Mouse (Mus musculus) adrenal gland, adult 10 weeks (tissue): ENCODE measurements around the gene Sumo3. TPM values are rescaled to one million over a fixed set of nuclear protein-coding genes. Genes with fewer than 3 reads are reported as not detected.

ENCODE experiments used
- polyA plus RNA-seq: library from polyadenylated mRNA; stranded (reverse); fragments of 350-450 nt; fragmentation: Illumina TruSeq; extraction: RNeasy Lipid Tissue Mini Kit (QIAGEN cat#74804); gene quantifications from one replicate; pipeline ENCODE4 v1.2.3, GENCODE M21; 2014; ENCODE audit warnings: low read depth, low replicate concordance

Gene Sumo3
- polyA plus RNA-seq: 72.3 TPM

GRCm38 (mm10) chr10:77605908-77606826, at the start of gene Sumo3, which contains the start of gene Gm49325:
Sumo3 (plus strand) TSS chr10:77606097.
Gm49325 (plus strand) TSS chr10:77606197.

GRCm38 (mm10) chr10:77581408-77582284, 24.3 kb upstream of the Sumo3 start, which contains the start of gene Pttg1ip:
Pttg1ip (plus strand) TSS chr10:77581720.

GRCm38 (mm10) chr10:77622055-77622988, 16.4 kb downstream of the Sumo3 start, which contains the start of gene Ube2g2:
Ube2g2 (plus strand) TSS chr10:77622275.

Other genes starting within 250 kb of the Sumo3 start
- 14.1 TPM for gene Adarb1, start 187.8 kb upstream of the Sumo3 start, polyA plus RNA-seq
- 0.70 TPM for gene Fam207a, start 90.3 kb upstream of the Sumo3 start, polyA plus RNA-seq
- gene Itgb2, start 75.8 kb upstream of the Sumo3 start, polyA plus RNA-seq: 2.5 TPM
- 126 TPM for gene Pttg1ip, start 24.4 kb upstream of the Sumo3 start, polyA plus RNA-seq
- 6.2 TPM for gene Gm49325, start 100 bp downstream of the Sumo3 start, polyA plus RNA-seq
- 11.6 TPM for gene Ube2g2, start 16.2 kb downstream of the Sumo3 start, polyA plus RNA-seq
- gene Tspear, start 80.5 kb downstream of the Sumo3 start, polyA plus RNA-seq: not detected
- gene Gm19402, start 84.7 kb downstream of the Sumo3 start, polyA plus RNA-seq: not detected
- gene Gm9508, start 91.1 kb downstream of the Sumo3 start, polyA plus RNA-seq: not detected
- gene Gm10272, start 100.5 kb downstream of the Sumo3 start, polyA plus RNA-seq: not detected
- gene Gm10024, start 105.4 kb downstream of the Sumo3 start, polyA plus RNA-seq: not detected
- not detected for gene Gm10142, start 109.7 kb downstream of the Sumo3 start, polyA plus RNA-seq
- not detected for gene Krtap12-1, start 114.5 kb downstream of the Sumo3 start, polyA plus RNA-seq
- not detected for gene Gm10100, start 120.4 kb downstream of the Sumo3 start, polyA plus RNA-seq
- gene Gm18596, start 136.5 kb downstream of the Sumo3 start, polyA plus RNA-seq: not detected
- not detected for gene Gm9736, start 145.3 kb downstream of the Sumo3 start, polyA plus RNA-seq
- not detected for gene Gm3233, start 153.6 kb downstream of the Sumo3 start, polyA plus RNA-seq
- not detected for gene Gm3238, start 165.2 kb downstream of the Sumo3 start, polyA plus RNA-seq
- gene Gm7138, start 170.8 kb downstream of the Sumo3 start, polyA plus RNA-seq: not detected
- not detected for gene Gm3250, start 176.4 kb downstream of the Sumo3 start, polyA plus RNA-seq
- not detected for gene Gm7137, start 182.1 kb downstream of the Sumo3 start, polyA plus RNA-seq
- not detected for gene Gm9639, start 189.0 kb downstream of the Sumo3 start, polyA plus RNA-seq
- gene Gm19668, start 193.0 kb downstream of the Sumo3 start, polyA plus RNA-seq: not detected
- gene Gm9507, start 205.7 kb downstream of the Sumo3 start, polyA plus RNA-seq: not detected
- not detected for gene Gm2696, start 208.6 kb downstream of the Sumo3 start, polyA plus RNA-seq
- gene Krtap10-4, start 221.0 kb downstream of the Sumo3 start, polyA plus RNA-seq: not detected
- not detected for gene Krtap10-10, start 229.8 kb downstream of the Sumo3 start, polyA plus RNA-seq
- gene Gm36176, start 240.7 kb downstream of the Sumo3 start, polyA plus RNA-seq: not detected
- gene Gm10318, start 246.8 kb downstream of the Sumo3 start, polyA plus RNA-seq: not detected